In genomic region chr5:120599625-120600024, GRCm38 (mm10) we compare ENCODE assay signal across 1 mouse cellular context.
TF ChIP-seq lines count a peak whose summit lies in the region.

No protein-coding gene starts in this region.

TF ChIP-seq in MEL, 35 proteins besides CTCF, POLR2A, EP300 and RAD21 (continued from another document):
- TF ChIP-seq ELF1 (IDR thresholded peaks at IDR 0.05; ENCODE audit: low read depth, low read length) = no peak
- no peak for TF ChIP-seq TBP (IDR thresholded peaks at IDR 0.05; ENCODE audit: low read depth, low read length)
- no peak for TF ChIP-seq JUND (IDR thresholded peaks at IDR 0.05; ENCODE audit: low read depth, low read length)
- no peak for TF ChIP-seq BHLHE40 (IDR thresholded peaks at IDR 0.05; ENCODE audit: borderline replicate concordance, low read depth, low read length)
- TF ChIP-seq MXI1 (IDR thresholded peaks at IDR 0.05; ENCODE audit: low read depth, low read length) = no peak
- TF ChIP-seq ZKSCAN1 (IDR thresholded peaks at IDR 0.05; ENCODE audit: low read depth, low read length) = no peak
- no peak for TF ChIP-seq ZC3H11A (IDR thresholded peaks at IDR 0.05; ENCODE audit: low read depth, low read length)
- TF ChIP-seq E2F4 (IDR thresholded peaks at IDR 0.05; ENCODE audit: borderline replicate concordance, low read depth, low read length) = no peak
- peak; percentile 64; the same call in 1 of the 2 replicates for TF ChIP-seq TCF12 (IDR thresholded peaks at IDR 0.05; ENCODE audit: low read depth, low read length)
- no peak for TF ChIP-seq RCOR1 (IDR thresholded peaks at IDR 0.05; ENCODE audit: low read depth, low read length)
- TF ChIP-seq SMC3 (IDR thresholded peaks at IDR 0.05; ENCODE audit: low read depth, low read length) = no peak
- TF ChIP-seq POLR2AphosphoS2 (IDR thresholded peaks at IDR 0.05; ENCODE audit: low read length) = no peak
- TF ChIP-seq ETS1 (IDR thresholded peaks at IDR 0.05; ENCODE audit: low read depth, low read length) = no peak
- TF ChIP-seq KAT2A (conservative IDR thresholded peaks at IDR 0.05; ENCODE audit: low read depth, low read length) = 0 out of 2 replicates have a peak, but pooled peaks have one; percentile 16
- no peak for TF ChIP-seq UBTF (IDR thresholded peaks at IDR 0.05; ENCODE audit: borderline replicate concordance, insufficient read depth, low read depth, low read length)
- TF ChIP-seq HCFC1 (IDR thresholded peaks at IDR 0.05; ENCODE audit: low read depth, low read length) = no peak
- no peak for TF ChIP-seq GABPA (IDR thresholded peaks at IDR 0.05; ENCODE audit: low read depth, low read length)
- no peak for TF ChIP-seq MYC (IDR thresholded peaks at IDR 0.05; ENCODE audit: low read depth, low read length)
- no peak for TF ChIP-seq NRF1 (IDR thresholded peaks at IDR 0.05; ENCODE audit: insufficient read depth, low read depth, low read length, poor library complexity, severe bottlenecking)
- TF ChIP-seq MYB (IDR thresholded peaks at IDR 0.05; ENCODE audit: low read depth, low read length) = peak; percentile 54; the same call in 1 of the 2 replicates
- TF ChIP-seq CHD1 (IDR thresholded peaks at IDR 0.05; ENCODE audit: low read depth, low read length) = no peak
- no peak for TF ChIP-seq ZNF384 (IDR thresholded peaks at IDR 0.05; ENCODE audit: low read depth, low read length)
- no peak for TF ChIP-seq TAL1 (IDR thresholded peaks at IDR 0.05; ENCODE audit: low read length)
- no peak for TF ChIP-seq USF2 (IDR thresholded peaks at IDR 0.05; ENCODE audit: borderline replicate concordance in 1 of 2, insufficient read depth in 1 of 2, low read depth in 1 of 2, low read length in 2 of 2)
- TF ChIP-seq ZMIZ1 (IDR thresholded peaks at IDR 0.05; ENCODE audit: low read depth, low read length) = no peak
- no peak for TF ChIP-seq MAFK (IDR thresholded peaks at IDR 0.05; ENCODE audit: borderline replicate concordance, low read depth, low read length)
- TF ChIP-seq MAZ (IDR thresholded peaks at IDR 0.05; ENCODE audit: low read depth, low read length) = peak; percentile 77
